8 mouse cellular contexts compared by ENCODE assay signal in the genomic region with DNA sequence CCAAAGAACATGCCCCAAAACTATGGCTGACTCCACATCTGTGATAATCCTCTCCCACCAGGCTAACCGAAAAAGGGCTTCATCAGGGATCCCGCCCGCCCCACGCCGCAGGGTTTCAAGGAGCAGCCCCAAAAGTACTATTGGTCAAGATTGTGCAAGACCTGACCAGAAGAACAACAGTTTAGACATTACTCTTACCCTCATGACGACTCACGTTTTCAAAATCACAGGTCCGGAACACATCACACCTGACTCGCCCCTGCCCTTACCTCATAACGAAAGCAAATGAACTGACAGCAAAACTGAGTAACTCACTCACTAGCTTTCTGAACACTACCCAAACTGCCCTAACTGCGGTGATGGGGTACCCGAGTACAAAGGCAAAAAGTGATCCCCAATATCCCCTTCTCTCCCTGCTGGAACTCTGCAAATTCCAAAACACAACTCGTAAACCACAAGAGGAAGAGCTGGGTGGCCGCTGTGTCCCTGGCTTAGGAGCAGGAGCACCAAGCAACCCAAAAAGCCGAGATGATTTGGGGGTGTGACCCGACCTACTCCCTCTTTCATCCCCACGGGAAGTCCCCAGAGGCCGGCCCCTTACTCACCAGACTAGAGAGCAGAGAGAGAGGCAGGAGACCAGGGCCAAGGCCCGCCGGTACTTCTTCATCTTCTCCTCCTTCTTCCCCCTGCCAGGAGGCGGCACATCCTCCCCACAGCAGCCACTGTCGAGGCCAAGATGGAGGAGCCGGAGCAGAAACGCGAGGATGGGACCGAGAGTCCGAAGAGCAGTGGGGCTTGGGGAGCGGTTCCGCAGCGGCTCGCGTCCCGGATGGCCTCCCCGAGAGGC. TPM values are rescaled to one million over a fixed set of nuclear protein-coding genes. Genes with fewer than 3 reads are reported as not detected.
DNase-seq lines count a peak whose midpoint lies in the region; ATAC-seq and TF ChIP-seq lines count a peak whose summit lies in the region.

No protein-coding gene starts in this region.

- H3K9me3 ChIP-seq in heart, embryonic 13.5 days = no peaks in the 10 kb centered on the region
- H3K9me3 ChIP-seq in ES-Bruce4 (replicated peaks; ENCODE audit: control insufficient read depth, insufficient read depth, low read length, poor library complexity, severe bottlenecking) = no peaks in the 10 kb centered on the region
- no peaks in the 10 kb centered on the region for H3K9me3 ChIP-seq in embryonic facial prominence, embryonic 11.5 days (replicated peaks; ENCODE audit: control insufficient read depth, low read length)
- no peaks in the 10 kb centered on the region for H3K9me3 ChIP-seq in hindbrain, postnatal 0 days (ENCODE audit: low read length)
- H3K9me3 ChIP-seq in liver, embryonic 14.5 days (ENCODE audit: control insufficient read depth, low read length) = no peaks in the 10 kb centered on the region

- no peak for TF ChIP-seq EP300 in ES-Bruce4 (IDR thresholded peaks at IDR 0.05; ENCODE audit: insufficient read depth, low read depth, low read length)
- no peak for TF ChIP-seq EP300 in liver, embryonic 14.5 days (IDR thresholded peaks at IDR 0.05; ENCODE audit: low read depth)

- H3K9ac ChIP-seq in heart, embryonic 13.5 days = peak overlapping the region; percentile 93
- peak overlapping the region; percentile 85 for H3K9ac ChIP-seq in ES-Bruce4 (ENCODE audit: low read depth, poor library complexity, severe bottlenecking)
- H3K9ac ChIP-seq in embryonic facial prominence, embryonic 11.5 days (replicated peaks; ENCODE audit: low read length) = peak overlapping the region; percentile 94
- peak overlapping the region; percentile 88 for H3K9ac ChIP-seq in hindbrain, postnatal 0 days (replicated peaks; ENCODE audit: low read length)
- peak overlapping the region; percentile 86 for H3K9ac ChIP-seq in liver, embryonic 14.5 days (replicated peaks)

- peak overlapping the region; percentile 79 for H3K4me2 ChIP-seq in heart, embryonic 13.5 days
- peak overlapping the region; percentile 65 for H3K4me2 ChIP-seq in embryonic facial prominence, embryonic 11.5 days (ENCODE audit: low read depth, low read length)
- peak overlapping the region; percentile 94 for H3K4me2 ChIP-seq in hindbrain, postnatal 0 days (ENCODE audit: low read depth, low read length)
- peak overlapping the region; percentile 83 for H3K4me2 ChIP-seq in liver, embryonic 14.5 days (ENCODE audit: low read depth)

- peak overlapping the region; percentile 82 for H3K4me3 ChIP-seq in heart, embryonic 13.5 days
- peak overlapping the region; percentile 95 for H3K4me3 ChIP-seq in ES-Bruce4 (ENCODE audit: low read depth, low read length)
- peak overlapping the region; percentile 85 for H3K4me3 ChIP-seq in embryonic facial prominence, embryonic 11.5 days (ENCODE audit: low read depth, low read length)
- H3K4me3 ChIP-seq in hindbrain, postnatal 0 days (ENCODE audit: low read length) = peak overlapping the region; percentile 94
- H3K4me3 ChIP-seq in liver, embryonic 14.5 days (ENCODE audit: insufficient read depth in 1 of 2, low read depth in 2 of 2, low read length in 2 of 2) = peak overlapping the region; percentile 69 to 77

- H3K27me3 ChIP-seq in heart, embryonic 13.5 days (replicated peaks) = no peaks in the 10 kb centered on the region
- no peaks in the 10 kb centered on the region for H3K27me3 ChIP-seq in ES-Bruce4 (ENCODE audit: control insufficient read depth, insufficient read depth, low read length, poor library complexity, severe bottlenecking)
- no peaks in the 10 kb centered on the region for H3K27me3 ChIP-seq in embryonic facial prominence, embryonic 11.5 days (ENCODE audit: control insufficient read depth, insufficient read depth, low read length)
- H3K27me3 ChIP-seq in hindbrain, postnatal 0 days (ENCODE audit: insufficient read depth, low read length) = no peaks in the 10 kb centered on the region
- H3K27me3 ChIP-seq in liver, embryonic 14.5 days (ENCODE audit: control insufficient read depth, insufficient read depth, low read length) = no peaks in the 10 kb centered on the region

- no peak for DNase-seq in heart, postnatal 25 days (ENCODE audit: low spot score)
- no peak for DNase-seq in embryonic facial prominence, embryonic 11.5 days (ENCODE audit: low spot score)
- peak; percentile 5 for DNase-seq in hindbrain, postnatal 0 days (ENCODE audit: low spot score)
- DNase-seq in liver, embryonic 14.5 days (ENCODE audit: low read depth in 3 of 3, low spot score in 3 of 3) = peak in 2 of 3 experiments; percentile 30 to 44
- DNase-seq in naive thymus-derived CD4-positive, alpha-beta T cell, adult 2 months (ENCODE audit: low read depth) = peak; percentile 76
- DNase-seq in right cerebral cortex, postnatal 4 days = no peak

- TF ChIP-seq POLR2A in ES-Bruce4 (IDR thresholded peaks at IDR 0.05; ENCODE audit: insufficient read depth, low read length) = no peak

- WGBS in heart, embryonic 13.5 days = under 1% methylated on average over 33 of the region's 34 CpGs
- WGBS in embryonic facial prominence, embryonic 11.5 days = under 1% methylated on average over 34 of the region's 34 CpGs
- under 1% methylated on average over 31 of the region's 34 CpGs for WGBS in hindbrain, postnatal 0 days
- WGBS in liver, embryonic 14.5 days (ENCODE audit: insufficient replicate concordance) = under 1% methylated on average over 34 of the region's 34 CpGs

- intact Hi-C loops in heart, postnatal 25 days (cut with DNase I) = loop anchor here (2.0 kb wide), 1 partner anchor 93 kb away; a partner anchor contains a TSS

- ATAC-seq in heart, embryonic 13.5 days (ENCODE audit: extremely low read depth, insufficient number of reproducible peaks, low FRiP score, low TSS enrichment) = no peak
- no peak for ATAC-seq in embryonic facial prominence, embryonic 11.5 days (replicated peaks; ENCODE audit: insufficient number of reproducible peaks, low FRiP score, low TSS enrichment, low read depth)
- peak; percentile 54 for ATAC-seq in hindbrain, postnatal 0 days
- ATAC-seq in liver, embryonic 14.5 days (ENCODE audit: insufficient read depth) = peak; percentile 14

- peaks cover 30% of the 10 kb centered on the region for H3K4me1 ChIP-seq in heart, embryonic 13.5 days
- H3K4me1 ChIP-seq in ES-Bruce4 (ENCODE audit: control insufficient read depth, insufficient read depth, low read length) = no peaks in the 10 kb centered on the region
- H3K4me1 ChIP-seq in embryonic facial prominence, embryonic 11.5 days (ENCODE audit: control insufficient read depth, insufficient read depth, low read length) = no peaks in the 10 kb centered on the region
- peaks cover 19% of the 10 kb centered on the region for H3K4me1 ChIP-seq in hindbrain, postnatal 0 days (ENCODE audit: insufficient read depth, low read length)
- peaks cover 10% of the 10 kb centered on the region in 2 experiments for H3K4me1 ChIP-seq in liver, embryonic 14.5 days (replicated peaks; ENCODE audit: control insufficient read depth in 2 of 2, insufficient read depth in 2 of 2, low read length in 1 of 2)

- no peaks in the 10 kb centered on the region for H3K36me3 ChIP-seq in heart, embryonic 13.5 days
- H3K36me3 ChIP-seq in ES-Bruce4 (ENCODE audit: control insufficient read depth, insufficient read depth, low read length, poor library complexity, severe bottlenecking) = no peaks in the 10 kb centered on the region
- no peaks in the 10 kb centered on the region for H3K36me3 ChIP-seq in embryonic facial prominence, embryonic 11.5 days (replicated peaks; ENCODE audit: control insufficient read depth, insufficient read depth, low read depth, low read length)
- H3K36me3 ChIP-seq in hindbrain, postnatal 0 days (ENCODE audit: insufficient read depth, low read length) = no peaks in the 10 kb centered on the region
- H3K36me3 ChIP-seq in liver, embryonic 14.5 days (replicated peaks; ENCODE audit: control insufficient read depth, insufficient read depth, low read depth) = no peaks in the 10 kb centered on the region

- TF ChIP-seq CTCF in ES-Bruce4 (IDR thresholded peaks at IDR 0.05; ENCODE audit: low read depth, low read length) = no peak
- TF ChIP-seq CTCF in hindbrain, postnatal 0 days (IDR thresholded peaks at IDR 0.05; ENCODE audit: low read depth) = peak; percentile 47
- TF ChIP-seq CTCF in liver, embryonic 14.5 days (IDR thresholded peaks at IDR 0.05; ENCODE audit: low read depth) = peak; percentile 50; the same call in 1 of the 2 replicates

- H3K27ac ChIP-seq in heart, embryonic 13.5 days (replicated peaks) = peak overlapping the region; percentile 98
- peak overlapping the region; percentile 52; the same call in 1 of the 2 replicates for H3K27ac ChIP-seq in ES-Bruce4 (ENCODE audit: insufficient read depth, low read length)
- peak overlapping the region; percentile 96 for H3K27ac ChIP-seq in embryonic facial prominence, embryonic 11.5 days (replicated peaks; ENCODE audit: low read depth, low read length)
- H3K27ac ChIP-seq in hindbrain, postnatal 0 days = peak overlapping the region; percentile 97
- H3K27ac ChIP-seq in liver, embryonic 14.5 days = peak overlapping the region; percentile 86

RNA-seq across cellular contexts. Expression of a gene that starts 0.6 kb away (rescaled TPM):
- polyA plus RNA-seq in heart, embryonic 13.5 days (2015; fragmentation: Nextera tagmentation; extraction: Ambion mirVana) = 13.8 and 15.3 TPM in 2 replicates
- 10 to 100 TPM; 12.6 to 13.7 TPM for total RNA-seq in heart, postnatal 25 days (2021)
- polyA plus RNA-seq in ES-Bruce4 (2011; ENCODE audit: insufficient read depth, insufficient read length, low read depth, missing spikeins) = 45.8 and 52.0 TPM in 2 replicates
- polyA plus RNA-seq in embryonic facial prominence, embryonic 11.5 days (2014; fragmentation: Nextera tagmentation; extraction: Ambion mirVana) = 30.3 and 30.5 TPM in 2 replicates
- 18.1 and 19.9 TPM in 2 replicates for total RNA-seq in hindbrain, postnatal 0 days (2014; rRNA removed)
- 19.2 and 23.6 TPM in 2 replicates for polyA plus RNA-seq in hindbrain, postnatal 0 days (2015; fragmentation: Nextera tagmentation; extraction: Ambion mirVana)
- 5.0 and 6.9 TPM in 2 replicates for polyA plus RNA-seq in liver, embryonic 14.5 days (2012; rRNA removed)
- polyA plus RNA-seq in liver, embryonic 14.5 days (2014; fragmentation: Nextera tagmentation; extraction: Ambion mirVana) = 11.1 and 11.2 TPM in 2 replicates

Comparison
In these comparisons a context has a peak if more than half of its experiments do, and no peak if none do; other contexts are left out.
1. ATAC-seq: peak in hindbrain, postnatal 0 days (single experiment) and liver, embryonic 14.5 days (single experiment); none in heart, embryonic 13.5 days (single experiment) and embryonic facial prominence, embryonic 11.5 days (single experiment).
2. DNase-seq: peak in hindbrain, postnatal 0 days (single experiment), liver, embryonic 14.5 days (2 of 3) and naive thymus-derived CD4-positive, alpha-beta T cell, adult 2 months (single experiment); none in heart, postnatal 25 days (single experiment), embryonic facial prominence, embryonic 11.5 days (single experiment) and right cerebral cortex, postnatal 4 days (single experiment).
3. Peak in every context shown above with its lines, with median percentiles within 50 percentile points of each other: H3K27ac ChIP-seq, H3K4me2 ChIP-seq, H3K4me3 ChIP-seq and H3K9ac ChIP-seq.